Mouse (Mus musculus) stomach, embryonic 15.5 days (tissue): ENCODE measurements at regions not wholly inside any gene's neighbourhood (a gene's known extent, or its start where the extent isn't known, plus 50 kb on each side); places are given as distances from the start of the nearest gene placed in this dataset.

ENCODE experiments used
- ATAC-seq: fragments of 200-750 bp; cut with Nextera tagmentation; 2 replicates; pipeline ENCODE4 v1.8.0; 2017; ENCODE audit warnings: low read depth, moderate number of reproducible peaks, moderate TSS enrichment; ENCODE audit not compliant: insufficient read depth, low FRiP score
- H3K27ac ChIP-seq: fragments of 300-500 bp; sonication (generic); 2 replicates; pipeline ENCODE4 v1.5.1; 2015; ENCODE audit warnings: mild to moderate bottlenecking, inconsistent platforms
- H3K27me3 ChIP-seq: fragments of 300-500 bp; sonication (generic); replicated peaks from 2 replicates; pipeline ENCODE4 v1.6.1; 2015; ENCODE audit warnings: inconsistent platforms
- H3K36me3 ChIP-seq: fragments of 300-500 bp; sonication (generic); 2 replicates; pipeline ENCODE4 v1.6.1; 2015; ENCODE audit warnings: inconsistent platforms
- H3K4me1 ChIP-seq: fragments of 300-500 bp; sonication (generic); 2 replicates; pipeline ENCODE4 v1.6.1; 2015; ENCODE audit warnings: inconsistent platforms
- H3K4me2 ChIP-seq: fragments of 300-500 bp; sonication (generic); 2 replicates; pipeline ENCODE4 v1.6.1; 2015; ENCODE audit warnings: mild to moderate bottlenecking, inconsistent platforms
- H3K4me3 ChIP-seq: fragments of 300-500 bp; sonication (generic); replicated peaks from 2 replicates; pipeline ENCODE4 v1.5.1; 2015; ENCODE audit warnings: inconsistent platforms
- H3K9ac ChIP-seq: fragments of 300-500 bp; sonication (generic); 2 replicates; pipeline ENCODE4 v1.6.1; 2015; ENCODE audit warnings: inconsistent platforms
- H3K9me3 ChIP-seq: fragments of 300-500 bp; sonication (generic); 2 replicates; pipeline ENCODE4 v1.6.1; 2016; ENCODE audit warnings: inconsistent platforms
- WGBS: fragments of 180-500 bp; shearing (Covaris S2); methylation state at CpG from one replicate; pipeline ENCODE4 v1.1.7; 2015; 5-methylcytosine and 5-hydroxymethylcytosine counted together

DNA sequence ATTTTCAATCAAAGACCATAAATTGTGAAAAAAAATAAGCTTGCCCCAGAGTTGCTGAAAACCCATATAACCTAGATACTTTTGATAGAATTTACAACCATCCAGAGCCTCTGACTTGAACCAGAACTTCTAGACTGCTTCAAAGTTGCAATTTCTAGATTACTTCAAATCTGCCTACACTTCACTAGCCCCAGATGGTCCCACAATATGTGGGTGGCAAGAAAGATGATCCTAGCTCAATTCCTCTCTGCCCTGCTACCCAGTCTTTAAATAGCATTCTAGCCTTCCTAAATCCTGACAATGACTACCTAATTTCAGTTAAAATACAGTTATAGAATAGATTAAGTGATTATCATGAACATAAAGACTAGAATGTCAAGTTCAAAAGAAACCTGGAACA lies 303.6 kb downstream of the Otol1 start:
- Histone ChIP-seq H3K4me1 (no peaks in the 10 kb centered on the region), H3K9ac (no peak overlapping the region), H3K27ac (no peak overlapping the region), H3K9me3 (no peaks in the 10 kb centered on the region), H3K4me2 (no peak overlapping the region), H3K36me3 (no peaks in the 10 kb centered on the region), H3K4me3 (no peak overlapping the region), H3K27me3 (no peaks in the 10 kb centered on the region)
- ATAC-seq, result no peak

DNA sequence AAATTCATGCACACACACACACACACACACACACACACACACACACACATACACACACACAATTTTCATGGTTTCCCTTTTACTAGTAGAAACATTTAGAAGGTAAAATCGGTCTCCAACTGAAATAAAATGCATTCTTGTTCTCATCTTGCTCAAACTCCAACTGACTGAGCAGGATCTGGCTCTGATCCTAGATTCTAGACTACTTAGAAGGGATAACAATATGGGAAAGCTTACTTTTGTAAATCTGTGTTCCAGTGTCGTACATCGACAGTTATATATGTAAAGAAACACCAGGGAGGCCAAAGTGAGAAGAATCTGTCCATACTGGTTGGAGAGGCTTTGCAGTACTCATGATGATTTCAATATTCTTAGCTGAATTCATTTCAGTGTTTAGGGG lies 304.6 kb downstream of the Otol1 start:
- no peak overlapping the region for H3K9ac ChIP-seq
- ATAC-seq, result no peak
- WGBS, result 67% methylated on average over 3 of the region's 3 CpGs
- no peaks in the 10 kb centered on the region for H3K4me1 ChIP-seq
- H3K36me3 ChIP-seq, result no peaks in the 10 kb centered on the region
- H3K4me2 ChIP-seq, result no peak overlapping the region
- H3K4me3 ChIP-seq, result no peak overlapping the region
- H3K27me3 ChIP-seq, result no peaks in the 10 kb centered on the region
- no peak overlapping the region for H3K27ac ChIP-seq
- H3K9me3 ChIP-seq, result no peaks in the 10 kb centered on the region

GRCm38 (mm10) chr3:70313119-70313868 lies 305.9 kb downstream of the Otol1 start:
- Histone ChIP-seq H3K4me2 (no peak overlapping the region), H3K4me3 (no peak overlapping the region), H3K9me3 (no peaks in the 10 kb centered on the region), H3K36me3 (no peaks in the 10 kb centered on the region), H3K27me3 (no peaks in the 10 kb centered on the region), H3K27ac (no peak overlapping the region), H3K4me1 (no peaks in the 10 kb centered on the region), H3K9ac (no peak overlapping the region)
- 57% methylated on average over 7 of the region's 7 CpGs for WGBS
- ATAC-seq, result no peak

DNA sequence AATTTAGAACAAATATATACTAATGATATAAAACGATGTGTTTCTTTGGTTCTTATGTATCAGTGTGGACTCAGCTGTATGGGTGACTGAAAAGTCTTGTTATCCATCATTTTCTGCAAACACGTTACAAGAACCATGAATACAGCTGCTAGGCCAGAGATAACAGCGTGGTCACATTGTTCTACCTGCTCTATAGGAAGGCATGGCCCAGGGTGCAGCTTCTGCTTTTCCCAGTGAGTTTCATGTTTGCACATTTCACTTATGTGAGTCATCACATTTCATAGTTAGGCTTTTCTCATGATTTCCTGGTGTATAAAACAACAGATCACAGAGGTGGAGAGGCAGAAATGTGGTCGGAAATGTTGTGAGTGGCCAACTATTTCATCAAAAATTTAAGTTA lies 306.8 kb downstream of the Otol1 start:
- H3K4me3 ChIP-seq, result no peak overlapping the region
- no peaks in the 10 kb centered on the region for H3K9me3 ChIP-seq
- no peak overlapping the region for H3K27ac ChIP-seq
- ATAC-seq, result no peak; the same call in 1 of the 2 replicates
- no peaks in the 10 kb centered on the region for H3K36me3 ChIP-seq
- no peaks in the 10 kb centered on the region for H3K4me1 ChIP-seq
- no peaks in the 10 kb centered on the region for H3K27me3 ChIP-seq
- no peak overlapping the region for H3K4me2 ChIP-seq
- no peak overlapping the region for H3K9ac ChIP-seq
- WGBS, result 65% methylated on average over 4 of the region's 4 CpGs

- Histone ChIP-seq H3K4me1 (no peaks in the 10 kb centered on the region), H3K9ac (no peak overlapping the region), H3K9me3 (no peaks in the 10 kb centered on the region), H3K27ac (no peak overlapping the region), H3K4me2 (no peak overlapping the region), H3K27me3 (no peaks in the 10 kb centered on the region), H3K36me3 (no peaks in the 10 kb centered on the region), H3K4me3 (no peak overlapping the region)
- 90% methylated on average over 2 of the region's 2 CpGs for WGBS
- no peak for ATAC-seq
Measured at GRCm38 (mm10) chr3:70318377-70318776, 311.0 kb downstream of the Otol1 start.

DNA sequence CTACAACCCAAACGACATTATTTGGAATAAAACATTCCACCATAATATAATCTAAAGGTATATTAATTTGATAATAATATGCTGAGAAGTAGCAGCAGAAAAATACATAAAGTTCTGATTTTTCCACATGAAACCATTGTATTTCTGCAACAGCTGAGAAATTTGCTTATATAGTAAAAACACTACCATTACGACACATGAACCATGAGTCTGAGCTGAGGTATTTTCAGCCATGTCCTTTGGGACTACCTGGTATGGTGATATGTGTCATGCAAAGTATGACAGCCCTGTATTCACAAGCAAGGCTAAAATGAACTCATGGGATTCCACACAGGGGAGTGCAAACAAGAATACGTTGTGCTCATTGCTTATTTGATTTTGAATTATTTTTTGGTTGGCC lies 311.7 kb downstream of the Otol1 start:
- WGBS, result 77% methylated on average over 3 of the region's 3 CpGs
- Histone ChIP-seq H3K4me2 (no peak overlapping the region), H3K9me3 (no peaks in the 10 kb centered on the region), H3K27ac (no peak overlapping the region), H3K4me3 (no peak overlapping the region), H3K9ac (no peak overlapping the region), H3K4me1 (no peaks in the 10 kb centered on the region), H3K36me3 (no peaks in the 10 kb centered on the region), H3K27me3 (no peaks in the 10 kb centered on the region)
- no peak for ATAC-seq

GRCm38 (mm10) chr3:70321161-70321657 lies 313.8 kb downstream of the Otol1 start:
- no peaks in the 10 kb centered on the region for H3K4me1 ChIP-seq
- no peaks in the 10 kb centered on the region for H3K9me3 ChIP-seq
- no peak overlapping the region for H3K4me2 ChIP-seq
- ATAC-seq, result no peak
- no peaks in the 10 kb centered on the region for H3K36me3 ChIP-seq
- H3K27me3 ChIP-seq, result no peaks in the 10 kb centered on the region
- no peak overlapping the region for H3K9ac ChIP-seq
- H3K27ac ChIP-seq, result no peak overlapping the region
- H3K4me3 ChIP-seq, result no peak overlapping the region

- Histone ChIP-seq H3K9me3 (no peaks in the 10 kb centered on the region), H3K27ac (no peak overlapping the region), H3K4me1 (no peaks in the 10 kb centered on the region), H3K4me2 (no peak overlapping the region), H3K9ac (no peak overlapping the region), H3K4me3 (no peak overlapping the region), H3K27me3 (no peaks in the 10 kb centered on the region), H3K36me3 (no peaks in the 10 kb centered on the region)
- WGBS, result 46% methylated on average over 2 of the region's 2 CpGs
- ATAC-seq, result no peak
Measured at GRCm38 (mm10) chr3:70324692-70325091, 317.3 kb downstream of the Otol1 start.
